Mouse (Mus musculus) gonadal fat pad, adult 2 months (tissue): ENCODE measurements around the gene Gm49358. TPM values are rescaled to one million over a fixed set of nuclear protein-coding genes. Genes with fewer than 3 reads are reported as not detected.
A peak's percentile ranks its signal among the peaks of the same experiment; 100 is the strongest.

Experiments used
- DNase-seq: peaks from one replicate; pipeline ENCODE4 v3.0.0-alpha.2; 2012; ENCODE audit warnings: low read depth
- polyA plus RNA-seq: library from polyadenylated mRNA; depleted of rRNA; stranded (reverse); fragments of >200 nt; gene quantifications from 2 replicates; pipeline ENCODE4 v1.2.3, GENCODE M21; 2012

The Gm49358 gene
- polyA plus RNA-seq, 1 experiment = not detected

GRCm38 (mm10) chr10:86814292-86815131 is 50.7 kb downstream of the Gm49358 start:
- DNase-seq = no peak

DNA sequence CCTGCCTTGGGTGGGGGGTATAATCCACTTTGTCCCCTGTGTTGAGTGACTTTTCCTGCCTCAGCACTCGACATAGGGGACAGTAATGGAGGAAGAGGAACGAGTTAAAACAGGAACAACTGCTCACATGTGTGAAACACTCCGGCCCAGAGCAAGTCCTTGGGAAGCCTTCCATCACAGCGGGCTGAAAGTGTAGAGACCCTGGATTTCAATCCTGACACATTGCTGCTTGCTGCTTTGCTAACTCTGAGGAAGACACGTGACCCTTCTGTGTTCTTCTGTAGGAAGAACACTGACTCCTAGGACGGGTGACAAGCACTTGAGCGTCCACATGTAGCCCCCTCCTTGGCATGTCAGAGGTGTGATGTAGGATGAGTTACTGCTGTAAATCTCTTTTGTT is 51.4 kb downstream of the Gm49358 start:
- DNase-seq = no peak

DNA sequence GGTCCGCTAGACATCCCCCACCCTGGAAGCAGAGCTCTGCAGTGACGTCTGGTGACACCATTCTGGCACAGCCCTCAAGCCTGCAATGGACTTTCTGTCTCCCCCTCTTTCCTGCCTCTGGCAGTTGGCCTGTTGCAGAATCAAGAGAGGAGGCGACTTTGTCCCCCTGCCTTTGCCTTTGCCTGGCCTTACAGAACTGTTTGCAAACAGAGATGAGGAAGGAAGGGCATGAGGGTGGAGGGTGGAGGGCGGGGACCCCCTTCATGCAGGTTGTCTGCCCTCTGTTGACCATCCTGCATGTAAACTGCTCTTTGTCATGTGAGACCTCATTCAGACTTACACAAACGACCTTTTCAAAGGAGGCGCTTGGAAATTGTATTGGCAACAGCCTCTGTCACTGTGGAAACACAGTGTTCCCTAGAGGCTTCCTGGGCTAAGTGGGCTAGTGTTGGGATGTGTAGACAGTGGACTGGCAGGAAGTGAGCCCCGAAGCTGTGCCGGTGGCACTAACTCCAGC is 55.9 kb downstream of the Gm49358 start:
- no peak for DNase-seq

GRCm38 (mm10) chr10:86821014-86821413 is 57.2 kb downstream of the Gm49358 start:
- no peak for DNase-seq

- no peak for DNase-seq
These were observed 60.3 kb downstream of the Gm49358 start for GRCm38 (mm10) chr10:86824093-86824492.

DNA sequence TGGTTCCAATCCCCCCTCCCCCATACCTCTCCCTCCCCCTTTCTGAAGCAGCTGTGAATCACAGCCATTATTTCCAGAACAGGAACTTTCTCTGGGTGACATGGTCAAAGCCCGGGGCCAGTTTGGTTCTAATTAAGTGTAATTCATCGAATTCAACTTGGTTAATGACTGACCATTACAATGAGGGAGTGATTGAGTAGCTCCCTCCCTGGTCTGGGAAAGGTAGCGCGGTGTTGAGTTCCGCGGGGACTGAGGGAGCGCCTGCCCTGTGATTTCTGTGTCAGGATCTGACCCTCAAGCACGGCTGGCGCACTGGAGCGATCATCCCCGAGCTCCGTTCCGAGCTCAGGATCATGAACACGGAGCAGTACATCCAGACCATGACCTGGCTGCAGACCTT is 61.1 kb downstream of the Gm49358 start:
- no peak for DNase-seq

GRCm38 (mm10) chr10:86825871-86826522 is 62.2 kb downstream of the Gm49358 start:
- no peak for DNase-seq

- no peak for DNase-seq
These were observed 63.2 kb downstream of the Gm49358 start for GRCm38 (mm10) chr10:86826929-86827328.

- no peak for DNase-seq
These were observed 64.7 kb downstream of the Gm49358 start for GRCm38 (mm10) chr10:86828221-86829135.

- DNase-seq = no peak
These were observed 65.7 kb downstream of the Gm49358 start for GRCm38 (mm10) chr10:86829515-86829914.

DNA sequence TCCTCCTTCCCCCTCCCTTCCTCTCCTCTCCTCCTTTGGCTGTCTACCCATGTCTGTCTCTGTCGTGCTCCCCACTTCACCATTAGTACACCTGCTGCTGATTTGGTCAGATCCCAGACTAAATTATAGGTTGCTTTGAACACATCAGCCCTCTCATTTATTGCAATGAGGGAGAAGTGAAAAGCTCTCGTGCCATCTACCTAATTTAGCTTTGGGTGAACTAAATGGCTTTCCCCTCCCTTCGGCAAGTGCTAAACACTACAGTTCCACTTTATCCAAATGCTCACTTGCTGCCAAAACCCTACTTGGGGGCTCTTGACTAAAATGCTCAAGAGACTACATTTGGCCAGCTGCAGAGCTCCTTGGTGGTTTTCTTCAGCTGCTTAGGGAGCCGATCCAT is 73.0 kb downstream of the Gm49358 start:
- no peak for DNase-seq

DNA sequence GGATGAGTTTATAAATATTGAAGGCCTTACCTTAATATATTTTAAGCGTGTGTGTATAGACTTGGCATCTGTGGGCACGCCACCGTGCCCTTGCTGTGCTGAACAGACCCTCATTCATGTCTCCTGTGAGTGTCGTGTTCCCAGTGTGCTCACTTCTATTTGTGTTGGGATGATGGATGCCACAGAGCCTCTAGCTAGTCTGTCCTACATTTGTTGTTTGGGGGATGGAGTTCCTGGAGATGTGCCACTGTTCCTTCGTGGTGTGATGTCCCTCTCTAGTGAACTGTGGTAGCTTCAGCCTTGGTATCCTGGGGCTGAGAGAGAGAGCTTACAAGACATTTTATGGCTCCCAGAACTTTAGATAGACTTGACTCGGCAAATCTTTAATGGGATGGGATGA is 75.1 kb downstream of the Gm49358 start:
- DNase-seq = no peak

DNA sequence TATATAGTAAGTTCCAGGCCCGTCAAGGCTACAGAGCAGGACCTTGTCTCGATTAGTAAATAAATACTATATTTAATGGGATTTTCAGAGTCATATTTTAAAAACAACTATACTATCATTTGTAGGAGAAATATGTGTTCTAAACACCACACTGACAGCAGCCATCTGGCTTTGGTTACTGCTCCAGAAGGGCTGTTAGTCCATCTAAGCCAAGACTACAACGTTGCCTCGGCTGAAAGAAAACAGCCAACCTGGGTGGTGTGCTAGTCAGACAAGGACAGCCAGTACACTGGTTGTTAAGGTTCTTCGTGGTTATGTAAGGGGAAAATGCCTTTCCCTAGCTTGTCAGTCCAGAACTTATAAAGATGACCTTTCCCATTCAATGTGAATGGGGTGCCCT is 78.9 kb downstream of the Gm49358 start:
- no peak for DNase-seq

- DNase-seq = no peak
These were observed 83.2 kb downstream of the Gm49358 start for GRCm38 (mm10) chr10:86846926-86847467.

- no peak for DNase-seq
These were observed 85.3 kb downstream of the Gm49358 start for GRCm38 (mm10) chr10:86849087-86849486.

DNA sequence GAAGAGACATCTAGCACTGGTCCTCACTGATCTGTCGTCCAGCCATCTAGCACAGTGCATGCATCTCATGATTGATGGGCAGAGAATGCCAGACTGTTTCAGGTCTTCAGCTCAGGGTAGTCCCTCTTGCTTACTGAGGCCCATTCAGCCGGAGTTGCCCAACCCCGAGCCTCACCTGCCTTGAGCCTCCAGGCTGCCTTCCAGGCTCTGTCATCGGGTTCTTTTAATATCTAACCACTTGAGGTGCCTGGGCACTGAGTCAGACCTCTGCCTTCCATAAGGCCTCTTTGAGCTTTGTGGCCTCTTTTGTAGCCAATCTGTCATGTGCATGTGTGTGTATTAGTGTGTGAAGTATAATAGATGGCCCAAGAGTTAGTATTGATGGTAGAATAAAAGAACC is 85.7 kb downstream of the Gm49358 start:
- no peak for DNase-seq

DNA sequence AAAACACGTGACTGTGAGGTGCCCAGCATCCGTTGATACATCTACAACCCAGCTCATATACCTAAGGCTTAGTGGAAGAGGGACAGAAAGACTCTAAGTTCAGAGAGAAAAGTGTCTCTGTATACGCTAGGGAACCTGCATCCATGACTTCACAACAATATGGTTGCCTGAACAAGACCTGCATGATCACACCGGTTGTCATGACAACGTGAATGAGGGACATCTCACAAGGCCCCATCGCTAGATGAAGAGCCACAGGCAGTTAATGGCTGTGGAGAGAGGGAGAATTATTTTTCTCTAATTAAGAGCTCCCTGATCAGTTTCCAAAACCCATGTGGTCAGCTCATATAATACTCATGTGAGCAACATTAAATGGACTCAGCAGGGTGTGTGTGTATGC is 88.4 kb downstream of the Gm49358 start:
- no peak for DNase-seq

- peak; percentile 45 for DNase-seq
These were observed 89.7 kb downstream of the Gm49358 start for GRCm38 (mm10) chr10:86853433-86853832.

- no peak for DNase-seq
These were observed 96.6 kb downstream of the Gm49358 start for GRCm38 (mm10) chr10:86860396-86860795.

DNA sequence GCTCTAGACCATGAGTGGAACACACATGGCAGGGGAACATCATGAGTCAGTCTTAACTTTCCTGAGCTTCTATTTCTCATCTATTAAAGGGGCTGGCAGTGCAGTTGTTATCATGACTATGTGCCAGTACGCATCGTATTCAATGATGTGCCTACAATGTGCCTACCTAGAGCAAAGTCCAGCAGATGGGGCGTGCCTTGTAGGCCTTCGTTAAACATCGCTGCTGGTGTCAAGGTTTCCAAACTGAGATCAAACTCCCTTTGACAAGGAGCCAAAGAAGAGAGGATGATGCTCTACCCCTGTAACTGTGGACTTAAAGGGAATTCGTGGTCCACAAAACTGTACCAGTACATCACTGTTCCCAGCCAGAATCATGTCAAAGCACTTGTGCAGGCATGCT is 98.7 kb downstream of the Gm49358 start:
- DNase-seq = no peak

DNA sequence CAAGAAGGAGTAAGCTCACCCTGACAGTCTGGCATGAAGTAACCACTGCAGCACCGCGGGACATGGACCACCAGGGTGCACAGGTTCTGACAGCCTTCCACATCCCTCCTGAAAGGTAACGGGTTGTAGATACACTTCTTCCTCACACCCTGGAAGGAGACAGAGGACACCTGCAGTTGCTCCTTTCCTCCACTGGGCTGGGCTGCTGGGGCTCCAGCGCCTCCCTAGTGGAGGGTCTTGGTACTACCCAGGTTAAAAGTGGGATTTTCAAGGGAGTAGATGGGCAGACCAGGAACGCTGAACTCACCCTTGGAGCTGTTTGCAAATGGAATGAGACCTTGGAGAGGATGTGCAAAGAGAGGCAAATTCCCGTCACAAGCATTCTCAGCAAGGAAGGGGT is 99.7 kb downstream of the Gm49358 start:
- no peak for DNase-seq

DNA sequence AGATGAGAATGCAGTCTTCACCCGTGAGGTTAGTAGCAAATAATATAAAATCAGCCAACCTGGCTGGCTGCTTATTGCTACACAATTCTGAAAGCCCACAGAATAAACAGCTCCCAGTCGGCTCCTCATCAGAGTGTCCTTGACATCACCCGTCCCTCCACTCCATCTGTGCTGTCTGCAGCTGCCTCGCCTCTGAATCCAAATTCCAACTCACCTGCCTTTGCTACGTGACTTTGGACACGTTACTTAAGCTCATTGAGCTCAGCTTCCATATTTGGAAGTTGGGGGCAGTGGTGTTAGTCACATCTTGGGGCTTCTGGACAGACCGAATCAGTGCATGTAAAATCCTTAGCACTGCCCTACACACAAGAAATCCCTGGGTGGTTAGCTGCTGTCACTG is 108.3 kb downstream of the Gm49358 start:
- no peak for DNase-seq
